In the genomic region with DNA sequence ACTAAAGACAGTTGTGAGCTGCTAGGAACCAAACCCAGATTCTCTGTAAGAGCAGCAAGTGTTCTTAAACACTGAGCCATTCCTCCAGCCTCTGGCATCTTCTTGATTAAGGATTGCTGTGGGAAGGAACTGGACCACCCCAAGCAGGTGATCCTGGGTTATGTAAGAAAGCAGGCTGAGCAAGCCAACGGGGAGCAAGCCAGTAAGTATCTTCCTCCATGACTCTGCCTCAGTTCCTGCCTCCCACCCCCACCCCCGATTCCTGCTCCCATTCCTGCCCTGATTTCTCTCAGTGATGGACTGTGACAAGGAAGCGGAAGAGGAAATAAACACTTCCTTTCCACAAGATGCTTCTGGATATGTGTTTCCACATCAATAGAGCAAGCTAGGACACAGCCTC, we compare ENCODE assay signal across 16 mouse cellular contexts. TPM values are rescaled to one million over a fixed set of nuclear protein-coding genes. Genes with fewer than 3 reads are reported as not detected.
"Had no signal": no experiment of that assay in that cellular context is flagged by ENCODE, and none has a peak within 500 bp of the region (broad histone marks: within the 10 kb centered on the region; RNA-seq: fewer than 3 reads in every experiment).

No protein-coding gene starts in this region.

- DNase-seq: cerebellum, adult 8-10 months; cerebellum, adult 9-10 months; cerebellum, adult 9-11 months; cerebellum, postnatal 10 days; cerebellum, postnatal 14 days; cerebellum, postnatal 25 days; cerebellum, postnatal 36 days; embryo, embryonic 11 days; forebrain, postnatal 0 days; gastrocnemius, adult 2 months; gastrocnemius, postnatal 10 days; gastrocnemius, postnatal 14 days; gastrocnemius, postnatal 25 days; gastrocnemius, postnatal 36 days; heart, adult 18-20 months; heart, adult 2 months had no signal

RNA-seq across cellular contexts. Expression of gene Spns3, which starts 17.4 kb away (rescaled TPM):
- total RNA-seq: forebrain, postnatal 0 days; heart, adult 18-20 months; heart, adult 2 months had no signal
